Mouse (Mus musculus): Measurements from ENCODE around the gene Ggt7.

- TF ChIP-seq CTCF (conservative IDR thresholded peaks at IDR 0.05; ENCODE audit: low read length): no peak
- TF ChIP-seq POU5F1 (IDR thresholded peaks at IDR 0.05; ENCODE audit: borderline replicate concordance, low read length): no peak
- TF ChIP-seq NANOG (IDR thresholded peaks at IDR 0.05; ENCODE audit: borderline replicate concordance, low read length): no peak
Measured at GRCm38 (mm10) chr2:155552949-155553354, 34.9 kb upstream of the Ggt7 start.
